Mouse (Mus musculus): ENCODE results near the gene Klrg2. TPM values are rescaled to one million over a fixed set of nuclear protein-coding genes. Genes with fewer than 3 reads are reported as not detected.
A peak's percentile ranks its signal among the peaks of the same experiment; 100 is the strongest.

Klrg2 gene
- total and polyA plus RNA-seq, 3 experiments = 0.12 to 0.34 (median 0.27) TPM

DNA sequence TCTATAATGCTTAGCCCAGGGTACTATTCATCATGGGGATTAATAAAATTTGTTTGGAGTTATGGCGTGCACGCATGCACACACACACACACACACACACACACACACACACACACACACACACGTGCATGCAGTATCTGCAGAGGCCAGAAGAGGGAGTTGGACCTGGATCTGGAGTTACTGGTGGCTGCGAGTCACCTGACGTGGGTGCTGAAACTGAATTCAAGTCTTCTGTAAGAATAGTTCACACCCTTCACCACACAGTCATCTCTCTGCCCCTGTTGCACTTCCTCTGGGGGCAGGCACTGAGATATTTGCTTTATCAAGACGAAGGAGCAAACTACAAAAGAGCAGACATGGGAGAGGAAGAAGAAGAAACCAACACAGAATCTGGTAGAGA is 32.5 kb upstream of the Klrg2 start (continued):
- TF ChIP-seq RCOR1 (conservative IDR thresholded peaks at IDR 0.05; ENCODE audit: low read depth, low read length) (no peak), ELF1 (IDR thresholded peaks at IDR 0.05; ENCODE audit: low read depth, low read length) (no peak), MAZ (IDR thresholded peaks at IDR 0.05; ENCODE audit: low read depth, low read length) (no peak), USF1 (IDR thresholded peaks at IDR 0.05; ENCODE audit: low read depth, low read length) (no peak), HCFC1 (IDR thresholded peaks at IDR 0.05; ENCODE audit: low read depth, low read length) (no peak), SMC3 (IDR thresholded peaks at IDR 0.05; ENCODE audit: low read depth, low read length) (peak; percentile 59), PAX5 (IDR thresholded peaks at IDR 0.05; ENCODE audit: low read length) (no peak), E2F4 (IDR thresholded peaks at IDR 0.05; ENCODE audit: insufficient replicate concordance, low read depth, low read length) (no peak), KAT2A (IDR thresholded peaks at IDR 0.05; ENCODE audit: insufficient replicate concordance, low read length) (no peak), POLR2A (IDR thresholded peaks at IDR 0.05; ENCODE audit: low read depth, low read length) (no peak)

DNA sequence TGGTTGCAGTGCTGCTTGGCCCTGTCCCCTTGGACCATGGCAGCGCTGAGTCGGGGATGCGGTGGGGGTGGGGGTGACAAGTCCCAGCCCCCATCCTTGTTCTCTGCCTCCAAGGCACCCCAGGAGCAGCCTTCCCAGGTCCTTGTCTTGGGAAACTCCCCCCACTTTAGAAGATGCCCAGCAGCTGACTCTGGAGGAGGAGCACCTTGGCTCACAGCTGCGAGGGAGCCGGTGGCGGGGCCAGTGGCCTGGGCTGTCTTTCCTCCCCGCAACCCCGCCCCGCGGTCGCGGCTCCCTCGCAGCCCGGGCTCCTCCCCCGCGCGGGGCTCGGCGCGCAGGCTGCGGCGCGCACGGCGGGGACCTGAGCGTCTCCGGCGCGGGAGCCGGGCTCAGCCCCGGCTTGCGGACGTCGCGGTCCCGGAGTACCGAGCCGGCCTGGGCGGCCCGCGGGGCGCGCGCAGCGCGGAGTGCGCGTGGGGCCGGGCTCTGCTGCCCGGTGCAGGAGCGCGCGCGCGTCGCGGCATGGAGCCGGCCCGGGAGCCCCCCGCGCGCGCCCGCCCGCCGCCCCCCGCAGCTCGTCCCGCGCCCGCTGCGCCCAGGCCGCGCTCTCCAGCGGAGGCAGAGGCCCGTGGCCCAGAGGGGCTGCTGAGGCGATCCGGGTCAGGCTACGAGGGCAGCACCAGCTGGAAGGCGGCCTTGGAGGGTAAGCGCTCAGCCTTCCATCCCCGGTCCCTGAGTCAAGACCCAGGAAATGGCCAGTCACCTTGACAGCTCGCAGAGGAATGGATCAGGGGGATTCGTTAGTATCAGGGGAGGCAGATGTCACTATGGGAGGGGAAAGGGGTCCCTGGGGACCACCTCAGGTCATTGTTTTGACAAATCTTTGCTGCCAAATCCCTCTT is 25.9 kb upstream of the Klrg2 start, which contains the start of gene Clec2l:
Gene Clec2l (plus strand): TSS at position 356 of the 902 bp plus-strand sequence.
- Histone ChIP-seq H3K79me2 (replicated peaks; ENCODE audit: control insufficient read depth, extremely low read depth, insufficient read depth, poor library complexity, severe bottlenecking) (no peaks in the 10 kb centered on the region), H3K36me3 (replicated peaks in 1 of 2; ENCODE audit: control insufficient read depth in 1 of 2, insufficient read depth in 1 of 2, low read length in 1 of 2) (no peaks in the 10 kb centered on the region), H3K4me2 (ENCODE audit: insufficient read depth, low read depth, poor library complexity, severe bottlenecking) (peak within 1 kb of the TSS; percentile 54), H3K4me3 (replicated peaks in 1 of 3; ENCODE audit: low read depth in 2 of 3, low read length in 2 of 3, poor library complexity in 1 of 3) (peak within 1 kb of the TSS in 2 of 3 experiments; percentile 25 to 29), H3K9ac (ENCODE audit: insufficient read depth, low read depth) (no peak within 1 kb of the TSS), H3K27me3 (replicated peaks) (peaks cover 44% of the 10 kb centered on the region), H3K4me1 (ENCODE audit: control insufficient read depth in 1 of 2, insufficient read depth in 2 of 2) (peaks cover 5 to 6% of the 10 kb centered on the region in 2 experiments; a peak in 3 of 4 replicates), H3K9me3 (replicated peaks; ENCODE audit: low read length) (no peaks in the 10 kb centered on the region), H3K27ac (ENCODE audit: insufficient read depth, low read depth) (no peak within 1 kb of the TSS)
- DNase-seq (ENCODE audit: extremely low read depth) = no peak
- dilution Hi-C loops (cut with MboI; ENCODE audit: extremely low pct_ligation_motif_present, extremely low pct_unique_long_range_greater_than_20kb, low sequenced_read_pairs) = no loop called here
- in situ Hi-C loops (cut with MboI; ENCODE audit: low pct_ligation_motif_present, low pct_unique_long_range_greater_than_20kb, low sequenced_read_pairs) = no loop called here
- TF ChIP-seq GABPA (IDR thresholded peaks at IDR 0.05; ENCODE audit: insufficient replicate concordance, low read depth, low read length) = no peak
- TF ChIP-seq CHD2 (IDR thresholded peaks at IDR 0.05; ENCODE audit: low read length) = no peak
- no peak for TF ChIP-seq SMC3 (IDR thresholded peaks at IDR 0.05; ENCODE audit: low read depth, low read length)
- no peak for TF ChIP-seq USF2 (conservative IDR thresholded peaks at IDR 0.05; ENCODE audit: low read depth, low read length)
- TF ChIP-seq RAD21 (IDR thresholded peaks at IDR 0.05; ENCODE audit: low read depth, low read length) = no peak
- no peak for TF ChIP-seq POLR2AphosphoS2 (IDR thresholded peaks at IDR 0.05; ENCODE audit: low read depth, low read length)
- no peak for TF ChIP-seq UBTF (IDR thresholded peaks at IDR 0.05; ENCODE audit: low read depth, low read length)
- no peak for TF ChIP-seq TBP (conservative IDR thresholded peaks at IDR 0.05; ENCODE audit: low read depth, low read length)
- TF ChIP-seq ELF1 (IDR thresholded peaks at IDR 0.05; ENCODE audit: low read depth, low read length) = no peak
- no peak for TF ChIP-seq POLR2A (IDR thresholded peaks at IDR 0.05; ENCODE audit: low read depth, low read length)
- no peak for TF ChIP-seq E2F4 (IDR thresholded peaks at IDR 0.05; ENCODE audit: insufficient replicate concordance, low read depth, low read length)
- no peak for TF ChIP-seq RCOR1 (conservative IDR thresholded peaks at IDR 0.05; ENCODE audit: low read depth, low read length)
- TF ChIP-seq NRF1 (IDR thresholded peaks at IDR 0.05; ENCODE audit: low read depth, low read length) = no peak
- TF ChIP-seq HCFC1 (IDR thresholded peaks at IDR 0.05; ENCODE audit: low read depth, low read length) = no peak
- no peak for TF ChIP-seq ZC3H11A (IDR thresholded peaks at IDR 0.05; ENCODE audit: low read depth, low read length)
- no peak for TF ChIP-seq MAFK (IDR thresholded peaks at IDR 0.05; ENCODE audit: insufficient replicate concordance, low read length)
- TF ChIP-seq ZNF384 (IDR thresholded peaks at IDR 0.05; ENCODE audit: low read depth, low read length) = no peak
- no peak for TF ChIP-seq ZMIZ1 (IDR thresholded peaks at IDR 0.05; ENCODE audit: low read depth, low read length)
- TF ChIP-seq PAX5 (IDR thresholded peaks at IDR 0.05; ENCODE audit: low read length) = no peak

All from CH12.LX (cell line).